Mouse (Mus musculus) ES-E14 (cell line): ENCODE results near the gene Ddc.
A peak's percentile ranks its signal among the peaks of the same experiment; 100 is the strongest.

ENCODE experiments used
- HCFC1 ChIP-seq: IDR thresholded peaks from 2 replicates; pipeline ENCODE4 v1.6.1; 2012; ENCODE audit warnings: low read length, inconsistent platforms, borderline replicate concordance; ENCODE audit not compliant: insufficient read depth
- MAFK ChIP-seq: IDR thresholded peaks from 2 replicates; pipeline ENCODE4 v1.6.1; 2014; ENCODE audit warnings: mild to moderate bottlenecking, low read depth, low read length, inconsistent platforms; ENCODE audit not compliant: insufficient read depth
- ZC3H11A ChIP-seq: IDR thresholded peaks from 2 replicates; pipeline ENCODE4 v1.6.1; 2012; ENCODE audit warnings: low read depth, mild to moderate bottlenecking, inconsistent platforms, low read length, borderline replicate concordance
- ZNF384 ChIP-seq: IDR thresholded peaks from 2 replicates; pipeline ENCODE4 v1.6.1; 2012; ENCODE audit warnings: low read depth, low read length, inconsistent platforms

DNA sequence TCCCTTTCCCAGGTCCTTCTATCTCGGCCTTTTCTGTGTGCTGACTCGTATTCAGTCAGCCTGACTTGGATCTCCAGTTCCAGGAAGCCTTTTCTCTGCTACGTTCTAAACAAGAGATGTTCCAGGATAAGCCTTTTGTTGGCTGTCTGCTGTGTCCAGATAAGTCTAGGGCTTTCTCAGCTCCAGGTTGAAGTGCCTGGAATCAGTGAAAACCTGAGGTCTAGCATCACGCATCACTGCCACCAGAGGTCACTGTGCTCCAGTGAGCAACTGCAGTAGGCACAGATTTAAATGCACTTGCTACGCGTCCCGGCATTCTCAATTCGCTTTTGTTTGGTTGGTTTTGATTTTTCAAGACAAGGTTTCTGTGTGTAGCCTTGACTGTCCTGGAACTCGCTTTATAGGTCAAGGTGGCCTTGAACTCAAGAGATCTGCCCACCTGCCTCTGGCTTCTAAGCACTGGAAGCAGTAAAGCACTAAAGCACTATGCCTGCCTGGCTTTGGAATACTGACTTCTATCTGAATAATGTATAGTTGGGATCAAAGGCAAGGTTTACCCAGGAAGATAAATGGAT lies 86.0 kb downstream of the Ddc start:
- no peak for TF ChIP-seq ZNF384
- no peak for TF ChIP-seq MAFK
- TF ChIP-seq HCFC1: no peak
- peak; percentile 85 for TF ChIP-seq ZC3H11A
